Mouse (Mus musculus): ENCODE data around the gene Asxl1. TPM values are rescaled to one million over a fixed set of nuclear protein-coding genes. Genes with fewer than 3 reads are reported as not detected.

Gene Asxl1
- total RNA-seq, 2 experiments from 2014 or later, result 34.6 to 34.9 TPM

DNA sequence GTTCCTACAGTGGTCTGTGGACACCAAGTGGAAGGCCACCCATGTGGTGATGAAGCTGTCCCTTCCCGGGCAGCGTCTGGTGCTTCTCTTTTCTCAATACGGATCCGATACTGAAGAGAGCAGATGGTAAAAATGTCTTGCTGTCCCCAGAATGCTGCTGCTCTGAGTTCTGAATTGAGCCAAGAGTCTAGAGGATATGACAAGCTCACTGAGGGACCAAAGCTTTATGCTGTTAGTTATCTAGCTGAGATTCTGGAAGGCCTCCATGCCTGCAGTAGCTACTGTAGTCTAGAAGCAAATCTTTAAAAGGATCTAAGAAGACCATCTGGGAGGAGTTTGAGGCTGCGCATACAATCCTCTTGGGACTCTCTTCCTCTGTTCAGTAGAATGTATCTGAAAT lies 13.4 kb upstream of the Asxl1 start:
- DNase-seq (ENCODE audit: low spot score in 2 of 2), result peak in 1 of 2 experiments; percentile 23
- TF ChIP-seq CTCF (conservative IDR thresholded peaks at IDR 0.05), result no peak
- peak overlapping the region; percentile 65 for H3K27ac ChIP-seq
- no peak overlapping the region for H3K4me3 ChIP-seq

DNA sequence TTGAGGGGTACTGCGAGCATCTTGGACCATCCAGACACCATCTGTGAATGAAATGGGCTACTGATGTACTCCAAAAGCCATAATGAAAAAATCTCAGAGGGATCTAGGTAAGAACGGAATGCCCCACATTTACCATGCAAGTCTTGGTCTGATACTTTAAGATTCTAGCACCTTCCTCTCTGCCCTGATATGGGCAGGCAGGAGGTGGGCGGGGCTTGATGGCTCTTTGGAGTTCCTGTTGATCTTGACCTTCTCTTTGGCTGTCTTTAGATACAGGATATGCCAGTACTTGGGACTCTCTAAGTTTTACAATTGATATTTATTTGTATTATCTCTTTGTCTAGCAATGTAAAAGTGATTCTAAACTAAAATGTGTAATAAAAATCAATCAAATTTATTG lies 12.6 kb upstream of the Asxl1 start:
- H3K4me3 ChIP-seq, result no peak overlapping the region
- DNase-seq (ENCODE audit: low spot score in 2 of 2), result no peak
- peak overlapping the region; percentile 65 for H3K27ac ChIP-seq
- TF ChIP-seq CTCF (conservative IDR thresholded peaks at IDR 0.05), result no peak

DNA sequence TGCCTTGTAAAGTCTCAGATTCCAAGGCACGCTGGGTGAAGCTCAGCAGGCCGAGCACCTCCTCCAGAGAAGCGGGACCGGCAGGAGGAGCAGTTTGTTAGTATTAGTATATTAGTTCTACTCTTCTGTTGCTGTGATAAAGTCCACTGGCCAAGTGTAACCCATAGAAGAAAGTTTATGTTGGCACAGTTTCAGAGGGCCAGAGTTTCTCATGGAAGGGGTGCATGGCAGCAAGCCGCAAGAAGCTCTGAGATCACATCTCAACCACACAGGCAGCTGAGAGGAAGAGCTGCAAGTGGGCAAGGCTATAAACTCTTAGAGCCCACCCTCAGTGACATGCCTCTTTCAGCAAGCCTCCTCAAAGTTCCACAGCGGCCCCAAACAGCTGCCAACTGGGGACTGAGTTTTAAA lies 11.8 kb upstream of the Asxl1 start:
- H3K4me3 ChIP-seq, result no peak overlapping the region
- TF ChIP-seq CTCF (conservative IDR thresholded peaks at IDR 0.05), result no peak; the same call in 1 of the 2 replicates
- no peak overlapping the region for H3K27ac ChIP-seq
- DNase-seq (ENCODE audit: low spot score in 2 of 2), result no peak

DNA sequence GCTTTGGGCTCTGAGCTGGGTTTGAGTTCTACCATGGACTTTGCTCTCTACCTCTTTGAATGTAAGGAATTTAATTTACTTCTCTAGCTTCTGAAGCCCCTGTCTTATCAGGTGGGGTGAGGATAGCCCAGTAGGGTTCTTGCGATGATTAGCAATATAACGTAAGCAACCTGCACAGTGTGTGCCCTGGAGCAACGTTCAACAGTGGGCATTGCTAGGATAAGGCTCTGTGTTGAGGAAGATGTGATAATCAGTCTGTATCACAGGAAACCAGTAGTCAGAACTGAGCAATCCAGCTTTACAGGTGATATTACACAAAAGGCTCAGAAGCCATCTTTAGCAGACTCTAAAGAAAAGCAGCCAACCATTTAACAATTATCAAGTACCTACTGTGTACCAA lies 11.3 kb upstream of the Asxl1 start:
- no peak for TF ChIP-seq CTCF (conservative IDR thresholded peaks at IDR 0.05)
- DNase-seq (ENCODE audit: low spot score in 2 of 2), result no peak
- no peak overlapping the region for H3K4me3 ChIP-seq
- no peak overlapping the region for H3K27ac ChIP-seq

DNA sequence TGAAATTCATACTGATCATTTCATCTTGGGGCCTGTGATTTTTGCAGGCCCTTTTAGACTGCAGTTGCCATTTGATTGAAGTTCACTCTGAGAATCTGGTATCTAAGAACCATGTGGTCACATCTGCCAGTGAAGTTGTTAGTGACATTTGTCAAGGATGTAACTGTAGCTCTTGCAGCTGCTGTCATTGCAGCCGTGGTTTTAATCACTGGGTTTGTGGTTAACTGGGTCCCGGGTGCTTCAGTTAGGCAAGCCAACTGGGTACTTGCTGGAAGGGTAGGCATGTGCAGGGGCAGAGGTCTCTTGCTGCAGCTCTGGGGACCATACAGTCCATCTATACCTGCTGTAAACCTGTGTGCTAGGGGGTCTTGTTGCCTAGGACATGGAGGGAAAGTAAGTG lies 9.5 kb upstream of the Asxl1 start:
- Histone ChIP-seq H3K27ac (no peak overlapping the region), H3K4me3 (no peak overlapping the region)
- TF ChIP-seq CTCF (conservative IDR thresholded peaks at IDR 0.05), result no peak
- no peak for DNase-seq (ENCODE audit: low spot score in 2 of 2)

DNA sequence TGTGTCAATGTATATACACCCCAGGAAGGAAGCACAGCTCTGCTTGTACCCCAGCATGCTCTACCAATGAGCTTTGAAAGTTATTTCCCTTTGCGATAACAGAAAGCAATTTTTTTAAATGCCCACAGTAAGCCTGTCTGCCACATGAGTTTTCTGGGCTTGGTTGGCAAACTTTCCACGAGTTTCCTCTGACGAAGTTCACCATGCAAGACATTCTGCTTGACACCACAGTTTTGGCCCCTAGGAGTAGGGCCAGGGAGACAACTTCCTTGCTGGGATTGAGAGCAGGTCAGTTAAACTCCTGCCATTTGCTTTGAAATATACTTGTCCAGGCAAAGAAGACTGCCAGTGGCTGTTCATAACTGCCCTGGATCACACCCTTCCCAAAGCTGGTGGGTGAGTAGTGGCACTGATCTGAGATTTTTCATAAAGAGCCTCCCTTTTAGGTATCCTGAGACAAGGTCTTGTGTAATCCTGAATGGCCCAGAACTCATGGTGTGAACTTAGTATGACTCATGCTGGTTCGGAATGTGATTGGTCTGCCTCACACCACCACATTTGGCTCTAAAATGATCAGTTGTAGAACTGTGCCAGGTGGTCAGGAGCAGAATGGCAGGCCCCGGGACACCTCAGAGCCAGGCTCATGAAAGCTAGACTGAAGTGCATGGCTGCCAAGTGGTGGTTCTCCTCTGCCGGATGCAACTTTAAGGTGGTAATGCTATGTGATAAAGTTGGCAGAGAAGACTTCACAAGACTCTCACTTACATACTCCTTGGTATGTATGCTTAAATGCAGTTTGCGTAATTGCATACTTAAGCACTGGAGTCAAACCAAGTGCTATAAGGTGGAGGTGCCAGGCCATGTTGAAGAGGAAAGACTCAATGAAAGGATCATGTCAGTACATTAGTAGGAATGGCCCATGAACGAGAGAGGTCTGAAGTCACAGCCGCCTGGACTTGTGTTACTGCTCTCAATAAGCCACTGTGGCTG lies 7.0 kb upstream of the Asxl1 start:
- no peak for TF ChIP-seq CTCF (conservative IDR thresholded peaks at IDR 0.05)
- Histone ChIP-seq H3K4me3 (no peak overlapping the region), H3K27ac (no peak overlapping the region)
- no peak for DNase-seq (ENCODE audit: low spot score in 2 of 2)

DNA sequence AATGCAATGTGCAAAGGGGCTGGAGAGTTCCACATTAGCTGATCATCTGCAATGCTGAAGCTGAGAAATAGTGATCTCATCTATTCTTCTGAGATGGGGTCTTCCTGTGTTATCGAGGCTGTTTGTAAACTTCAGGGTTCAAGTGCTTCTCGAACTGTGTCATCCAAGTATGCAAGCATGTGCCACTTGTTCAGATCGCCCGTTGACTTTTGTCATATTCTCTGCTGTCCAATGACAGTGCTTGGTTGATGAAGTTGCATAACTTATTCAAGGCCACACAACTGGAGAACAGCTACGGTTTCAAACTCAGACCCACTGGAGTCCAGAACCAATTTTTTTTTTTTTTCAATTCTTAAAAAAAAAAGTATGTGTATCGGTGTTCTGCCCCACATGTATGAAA lies 3.5 kb upstream of the Asxl1 start:
- no peak for TF ChIP-seq CTCF (conservative IDR thresholded peaks at IDR 0.05)
- no peak overlapping the region for H3K27ac ChIP-seq

DNA sequence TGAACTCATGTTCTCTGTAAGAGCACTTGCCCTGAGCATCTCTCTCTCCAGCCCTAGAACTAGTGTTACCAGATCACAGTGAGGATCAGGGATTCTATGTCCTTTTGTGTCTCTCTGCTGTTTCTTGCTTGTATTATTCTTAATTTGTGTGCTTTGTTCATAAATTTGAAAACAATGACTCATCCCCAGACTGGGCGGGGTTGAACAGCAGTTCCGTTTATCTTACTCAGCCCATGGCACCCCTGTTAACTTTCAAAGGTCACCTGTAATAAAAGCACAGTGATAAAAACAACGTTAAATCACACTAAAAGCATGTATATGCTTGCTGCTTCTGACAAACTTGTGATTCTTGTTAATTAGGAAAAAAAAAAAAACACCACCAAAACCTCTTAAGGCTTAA lies 3.0 kb upstream of the Asxl1 start:
- Histone ChIP-seq H3K4me3 (no peak overlapping the region), H3K27ac (no peak overlapping the region)
- no peak for TF ChIP-seq CTCF (conservative IDR thresholded peaks at IDR 0.05)
- no peak for DNase-seq (ENCODE audit: low spot score in 2 of 2)

More for the DNA sequence above, 3.5 kb upstream of the Asxl1 start:
- no peak for DNase-seq (ENCODE audit: low spot score in 2 of 2)
- no peak overlapping the region for H3K4me3 ChIP-seq

DNA sequence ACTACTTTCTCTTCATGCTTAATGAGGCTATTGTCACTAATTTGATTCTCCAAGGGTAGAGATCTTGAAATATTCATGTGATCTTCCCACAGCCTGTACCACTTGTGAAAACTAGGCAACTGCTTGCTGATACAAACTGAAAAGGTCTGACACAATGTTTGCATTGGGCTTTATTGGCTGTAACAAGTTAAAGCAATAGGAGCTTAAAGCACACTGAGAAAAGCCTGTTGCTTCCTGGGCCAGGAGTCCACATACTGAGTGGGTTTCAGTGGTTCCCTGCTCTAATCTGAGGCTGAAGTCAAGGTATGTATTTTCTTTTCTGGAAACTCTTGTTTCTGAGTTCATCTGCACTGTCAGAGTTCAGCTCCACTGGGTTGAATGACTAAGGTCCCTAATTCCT lies 2.4 kb upstream of the Asxl1 start:
- Histone ChIP-seq H3K4me3 (no peak overlapping the region), H3K27ac (no peak overlapping the region)
- no peak for DNase-seq (ENCODE audit: low spot score in 2 of 2)
- no peak for TF ChIP-seq CTCF (conservative IDR thresholded peaks at IDR 0.05)

DNA sequence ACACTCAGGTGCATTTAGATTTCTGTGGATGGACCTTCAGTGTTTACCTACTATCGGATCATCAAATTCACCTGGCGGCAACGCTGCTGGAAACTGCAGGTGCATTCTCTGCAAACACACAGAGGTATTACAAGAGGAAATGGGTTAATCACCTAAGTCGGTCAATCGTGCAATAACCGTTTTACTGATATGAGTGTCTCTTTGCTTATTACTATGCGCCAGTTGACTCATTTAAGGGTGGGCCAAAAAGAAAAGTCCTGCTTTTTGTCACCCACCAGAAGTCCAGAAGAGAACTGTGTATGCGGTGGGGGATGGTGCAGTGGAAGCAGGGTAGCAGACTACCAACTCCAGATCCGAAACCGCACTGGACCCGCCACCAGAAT lies 567 bp upstream of the Asxl1 start:
- Histone ChIP-seq H3K4me3 (peak overlapping the region; percentile 90), H3K27ac (peak overlapping the region; percentile 99)
- TF ChIP-seq CTCF (conservative IDR thresholded peaks at IDR 0.05), result no peak
- no peak for DNase-seq (ENCODE audit: low spot score in 2 of 2)

DNA sequence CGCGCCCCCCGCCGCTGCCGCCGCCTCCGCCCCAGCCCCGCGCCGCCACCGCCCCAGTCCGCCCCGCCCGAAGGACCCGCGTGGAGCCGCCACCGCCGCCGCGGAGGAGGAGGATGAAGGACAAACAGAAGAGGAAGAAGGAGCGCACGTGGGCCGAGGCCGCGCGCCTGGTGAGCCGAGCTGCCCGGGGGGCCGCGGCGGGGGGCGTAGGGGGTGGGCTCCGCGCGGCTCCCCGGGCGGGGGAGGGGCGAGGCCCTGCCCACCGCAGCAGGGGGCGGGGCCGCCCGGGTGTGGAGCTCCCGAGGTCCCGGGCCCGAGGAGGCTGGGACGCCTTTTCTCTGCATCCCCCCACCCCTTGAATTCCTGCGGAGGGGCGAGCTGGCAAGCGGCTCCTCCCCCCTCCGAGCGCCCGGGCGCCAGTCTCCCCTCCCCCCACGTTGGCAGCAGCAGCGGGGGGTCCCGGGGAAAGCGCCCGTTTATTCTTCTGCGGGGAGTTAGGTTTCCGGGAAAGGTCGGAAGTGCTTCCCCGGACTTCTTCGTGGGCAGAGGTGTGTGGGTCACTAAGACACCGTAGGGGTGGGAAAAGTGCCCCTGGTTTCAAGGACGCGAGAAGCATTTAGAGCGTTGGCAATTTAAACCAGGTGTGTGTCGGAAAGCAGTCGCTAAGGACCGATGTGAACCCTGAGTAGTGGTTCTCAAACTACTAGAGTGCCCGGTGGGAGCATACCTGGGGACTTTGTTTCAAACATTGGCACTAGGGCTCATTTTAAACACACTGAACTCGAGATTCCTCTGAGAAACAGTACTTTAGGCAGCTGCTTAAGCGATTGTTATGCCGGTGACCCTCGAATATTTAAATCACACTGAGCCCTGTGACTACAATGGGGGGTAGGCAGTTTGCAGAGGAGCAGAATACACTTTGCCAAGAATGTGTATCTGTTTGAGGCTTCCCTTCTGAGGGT lies 873 bp downstream of the Asxl1 start:
- TF ChIP-seq CTCF (conservative IDR thresholded peaks at IDR 0.05), result no peak
- Histone ChIP-seq H3K4me3 (peak overlapping the region; percentile 90), H3K27ac (peak overlapping the region; percentile 99)
- DNase-seq (ENCODE audit: low spot score in 2 of 2), result peak; percentile 15 to 35

DNA sequence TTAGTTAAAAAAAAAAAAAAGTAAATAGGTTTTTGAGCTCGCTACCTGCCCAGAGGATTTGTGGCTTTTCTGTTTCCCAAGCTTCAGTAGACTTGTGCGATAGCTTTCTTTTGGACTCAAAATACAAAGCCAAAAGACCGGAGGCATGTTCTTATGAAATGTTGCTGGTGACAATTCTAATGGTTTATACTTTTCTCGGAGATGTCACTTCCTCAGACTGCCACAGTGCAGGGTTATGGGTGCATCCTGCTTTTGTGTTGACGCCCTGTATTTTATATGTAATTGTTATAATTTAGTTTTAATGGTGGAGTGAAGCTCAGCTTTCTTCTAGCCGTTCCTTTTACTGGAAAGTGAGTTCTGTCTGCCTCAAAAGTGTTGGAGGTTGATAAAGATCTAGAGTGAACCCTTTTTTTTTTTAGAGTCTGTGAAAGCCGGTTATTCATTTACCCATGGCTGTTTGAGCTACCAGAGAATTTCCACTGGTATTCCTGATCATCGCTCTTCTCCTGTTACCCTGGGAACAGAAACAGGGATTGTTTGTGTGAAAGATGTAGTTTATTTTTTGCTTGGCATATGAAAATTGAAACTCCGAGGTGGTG lies 1.7 kb downstream of the Asxl1 start:
- peak overlapping the region; percentile 90 for H3K4me3 ChIP-seq
- peak overlapping the region; percentile 99 for H3K27ac ChIP-seq
- no peak for TF ChIP-seq CTCF (conservative IDR thresholded peaks at IDR 0.05)
- no peak for DNase-seq (ENCODE audit: low spot score in 2 of 2)

Measured in layer of hippocampus, adult 2 months (tissue).